Mouse (Mus musculus) cerebellum, adult 9-10 months (tissue): Measurements from ENCODE around the gene Tpd52l2.
"Not testable (repeated sequence)": the region's sequence is repeated elsewhere in the genome, so short reads cannot be mapped to it uniquely, and the experiment has no call there.

Experiments
- DNase-seq: peaks from one replicate; pipeline ENCODE4 v3.0.0; 2022

Gene Tpd52l2

DNA sequence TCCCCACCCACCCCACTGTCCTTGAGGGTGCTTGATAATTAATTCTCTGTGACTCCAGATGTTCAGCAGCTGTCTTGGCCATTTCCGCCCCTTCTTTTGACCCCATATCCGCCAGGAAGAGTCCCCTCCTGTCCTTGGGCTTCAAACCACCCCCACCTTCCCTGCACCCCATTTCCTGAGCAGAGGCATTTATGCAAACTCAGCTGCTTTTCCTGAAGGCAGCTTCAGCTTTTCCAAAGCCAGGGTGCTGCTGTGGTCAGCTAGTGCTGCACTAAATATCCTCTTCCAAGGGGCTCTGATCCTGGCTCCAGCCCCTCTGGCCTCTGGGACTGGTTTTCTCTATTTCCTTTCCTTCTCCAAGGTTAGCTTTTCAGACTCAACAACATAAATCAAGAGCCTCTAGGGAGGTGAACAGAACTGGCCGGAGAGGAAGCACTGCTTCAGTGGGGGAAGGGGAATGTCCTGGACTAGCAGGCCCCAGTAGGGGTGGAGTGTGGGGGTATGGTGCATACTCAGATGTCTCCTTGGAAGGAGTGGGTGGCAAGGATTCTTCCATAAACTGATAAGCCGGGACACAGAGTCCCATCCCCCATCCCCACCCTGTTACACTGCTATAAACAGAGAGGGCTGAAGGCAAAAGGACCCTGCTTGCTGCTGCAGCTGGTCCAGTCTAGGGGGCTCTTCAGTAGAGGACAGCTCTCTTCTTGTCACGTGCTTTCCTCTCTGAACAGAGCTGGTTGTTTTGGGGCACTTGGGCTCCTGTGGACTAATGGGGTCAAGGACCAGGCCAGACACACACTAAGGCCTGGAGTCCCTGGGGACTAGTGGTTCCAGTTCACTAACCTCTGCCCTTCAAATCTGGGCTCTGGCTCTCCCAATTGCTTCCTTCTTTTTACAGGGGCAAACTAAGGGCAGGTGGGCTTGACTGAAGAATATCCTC, 9.3 kb upstream of the Tpd52l2 start:
- DNase-seq = no peak

DNA sequence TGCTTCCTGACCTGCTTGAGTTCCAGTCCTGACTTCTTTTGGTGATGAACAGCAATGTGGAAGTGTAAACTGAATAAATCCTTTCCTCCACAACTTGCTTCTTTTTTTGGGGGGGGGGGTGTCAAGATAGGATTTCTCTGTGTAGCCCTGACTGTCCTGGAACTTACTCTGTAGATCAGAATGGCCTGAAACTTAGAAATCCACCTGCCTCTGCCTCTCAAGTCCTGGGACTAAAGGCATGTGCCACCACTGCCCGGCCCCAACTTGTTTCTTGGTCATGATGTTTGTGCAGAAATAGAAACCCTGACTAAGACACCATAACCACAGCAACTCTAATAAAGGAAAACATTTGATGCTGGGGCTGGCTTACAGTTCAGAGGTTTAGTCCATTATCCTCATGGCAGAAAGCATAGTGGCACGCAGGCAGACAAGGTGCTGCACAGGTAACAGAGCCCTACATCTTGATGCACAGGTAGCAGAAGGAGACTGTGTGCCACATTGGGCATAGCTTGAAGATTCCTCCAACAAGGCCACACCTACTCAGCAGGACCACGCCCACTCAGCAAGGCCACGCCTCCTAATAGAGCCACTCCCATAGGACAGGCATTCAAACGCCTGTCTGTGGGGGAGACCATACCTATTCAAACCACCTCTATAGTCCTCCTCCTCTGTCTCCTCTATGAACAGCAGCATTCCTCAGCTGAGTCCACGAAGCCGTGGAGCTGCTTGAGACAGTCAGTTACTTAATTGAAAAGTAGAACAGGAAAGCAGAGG, 5.3 kb upstream of the Tpd52l2 start:
- DNase-seq = no peak

DNA sequence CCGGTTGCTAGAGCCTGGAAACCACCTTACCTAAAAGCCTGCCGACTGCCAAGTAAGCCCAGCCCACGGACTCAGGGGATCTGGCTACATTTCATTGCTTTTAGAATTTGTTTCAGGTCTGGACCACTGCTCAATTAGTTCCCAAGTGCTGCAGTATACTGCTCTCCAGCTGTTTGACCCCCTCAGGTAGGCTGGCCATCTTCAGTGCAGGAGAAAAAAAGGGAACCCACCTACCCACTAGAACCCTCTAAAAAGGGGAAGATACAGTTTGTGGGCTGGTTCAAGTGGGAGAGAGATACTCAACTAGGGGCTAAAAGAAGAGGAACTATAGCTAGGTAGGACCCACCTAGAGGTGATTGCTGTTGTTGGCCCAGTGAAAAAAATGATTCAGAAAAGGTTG, 4.7 kb upstream of the Tpd52l2 start:
- no peak for DNase-seq

DNA sequence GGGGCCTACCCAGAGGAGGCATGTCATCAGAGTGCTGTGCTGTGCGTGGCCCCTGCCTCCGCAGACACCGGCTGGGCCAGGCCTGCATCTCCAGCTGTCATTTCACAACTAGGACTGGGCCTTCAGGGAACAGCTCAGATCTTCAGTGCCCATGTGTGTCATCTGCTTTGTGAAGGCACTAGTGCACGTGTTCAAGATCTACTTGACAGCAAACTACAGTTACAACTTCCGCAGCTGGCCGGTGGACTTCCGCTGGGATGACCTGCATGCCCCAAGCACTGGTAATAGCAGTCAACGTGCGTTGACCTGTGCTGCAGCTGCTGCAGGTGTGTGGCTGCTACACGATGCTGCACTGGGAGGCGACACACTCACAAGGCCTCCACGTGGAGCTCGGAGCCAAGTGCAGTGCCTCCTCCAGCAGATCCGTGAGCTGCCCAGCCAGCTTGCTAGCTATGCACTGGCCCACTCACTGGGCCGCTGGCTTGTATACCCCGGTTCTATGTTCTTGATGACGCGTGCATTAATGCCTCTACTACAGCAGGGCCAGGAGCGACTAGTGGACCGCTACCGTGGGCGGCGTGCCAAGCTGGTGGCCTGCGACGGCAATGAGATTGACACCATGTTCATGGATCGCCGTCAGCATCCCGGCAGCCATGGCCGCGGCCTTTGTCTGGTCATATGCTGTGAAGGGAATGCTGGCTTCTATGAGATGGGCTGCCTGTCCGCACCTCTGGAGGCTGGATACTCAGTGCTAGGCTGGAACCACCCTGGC, 3.6 kb upstream of the Tpd52l2 start, which contains the start of gene Abhd16b:
Abhd16b (plus strand) TSS at position 51 of the 772 bp plus-strand sequence.
- no peak for DNase-seq

DNA sequence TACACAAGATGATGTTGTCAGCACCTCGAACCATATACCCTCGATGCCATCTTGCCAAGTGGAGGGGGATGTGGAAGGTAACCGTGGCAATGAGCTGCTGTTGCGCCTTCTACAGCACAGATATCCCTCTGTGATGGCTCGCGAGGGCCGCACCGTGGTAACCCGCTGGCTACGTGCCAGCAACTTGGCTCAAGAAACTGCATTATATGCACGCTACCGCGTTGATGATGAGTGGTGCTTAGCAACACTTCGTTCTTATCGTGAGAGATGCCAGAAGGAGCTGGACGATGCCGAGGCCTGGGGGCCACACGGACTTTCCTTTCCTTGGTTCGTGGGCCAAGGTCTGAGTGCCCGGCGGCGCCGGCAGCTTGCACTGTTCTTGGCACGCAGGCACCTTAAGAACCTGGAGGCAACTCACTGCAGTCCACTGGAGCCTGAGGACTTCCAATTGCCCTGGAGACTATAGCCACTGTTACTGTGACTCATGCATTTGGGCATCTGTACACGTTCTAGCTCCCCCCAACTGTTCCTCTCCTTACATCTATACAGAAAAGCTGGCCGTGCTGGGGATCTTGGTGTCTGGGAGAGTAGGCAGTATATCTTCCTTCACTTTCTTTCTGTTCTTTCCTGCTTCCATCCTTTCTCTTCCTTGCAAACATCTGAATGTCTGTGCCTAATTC, 2.5 kb upstream of the Tpd52l2 start:
- no peak for DNase-seq

DNA sequence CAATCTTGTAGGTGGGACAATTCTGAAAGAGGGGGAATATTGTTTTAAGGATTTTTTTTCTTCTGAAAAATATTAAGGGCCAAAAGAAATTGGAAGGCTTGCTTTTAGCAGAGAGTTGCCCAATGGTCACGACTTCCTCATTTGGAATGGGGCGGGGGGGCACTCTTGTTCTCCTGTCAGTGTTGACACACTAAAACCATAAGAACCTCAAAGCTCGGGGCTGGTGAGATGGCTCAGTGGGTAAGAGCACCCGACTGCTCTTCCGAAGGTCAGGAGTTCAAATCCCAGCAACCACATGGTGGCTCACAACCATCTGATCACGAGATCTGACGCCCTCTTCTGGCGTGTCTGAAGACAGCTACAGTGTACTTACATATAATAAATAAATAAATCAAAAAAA, 1.1 kb upstream of the Tpd52l2 start:
- DNase-seq = not testable (repeated sequence)

DNA sequence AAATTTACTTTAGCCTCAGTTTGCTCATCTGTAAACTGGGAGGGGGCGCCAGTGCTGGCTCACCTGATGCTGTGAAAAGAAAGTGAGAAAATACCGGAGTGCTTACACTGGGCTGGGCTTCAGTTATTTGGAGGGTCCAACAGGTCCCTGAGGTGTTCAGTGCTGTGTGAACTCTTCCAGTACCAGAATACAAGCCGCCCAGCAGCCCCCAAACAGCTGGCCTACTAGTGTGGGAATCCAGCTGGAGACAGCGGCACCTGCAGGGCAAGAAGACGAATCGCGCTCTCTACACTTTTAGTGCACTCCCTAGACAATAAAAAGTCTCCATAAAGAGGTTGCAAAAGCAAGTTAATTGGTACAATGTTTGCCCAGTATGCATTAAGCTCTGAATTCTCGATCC, 661 bp upstream of the Tpd52l2 start:
- peak; percentile 67 for DNase-seq

DNA sequence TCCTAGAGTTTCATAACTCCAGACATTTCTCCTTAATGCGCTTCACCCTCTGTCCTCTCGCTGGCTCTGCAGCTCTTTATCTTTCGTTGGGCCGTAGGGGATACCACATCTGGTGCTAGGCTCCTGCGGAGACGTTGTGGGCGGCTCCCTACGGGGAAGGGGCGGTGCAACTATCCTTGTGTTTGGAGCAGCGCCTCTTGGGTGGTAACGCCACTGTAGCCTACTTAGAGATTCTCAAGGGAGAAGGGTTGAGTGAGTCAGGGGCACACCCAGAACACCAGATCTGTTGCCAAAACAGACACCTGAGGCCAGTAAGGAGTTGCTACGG, 570 bp downstream of the Tpd52l2 start:
- DNase-seq = no peak

DNA sequence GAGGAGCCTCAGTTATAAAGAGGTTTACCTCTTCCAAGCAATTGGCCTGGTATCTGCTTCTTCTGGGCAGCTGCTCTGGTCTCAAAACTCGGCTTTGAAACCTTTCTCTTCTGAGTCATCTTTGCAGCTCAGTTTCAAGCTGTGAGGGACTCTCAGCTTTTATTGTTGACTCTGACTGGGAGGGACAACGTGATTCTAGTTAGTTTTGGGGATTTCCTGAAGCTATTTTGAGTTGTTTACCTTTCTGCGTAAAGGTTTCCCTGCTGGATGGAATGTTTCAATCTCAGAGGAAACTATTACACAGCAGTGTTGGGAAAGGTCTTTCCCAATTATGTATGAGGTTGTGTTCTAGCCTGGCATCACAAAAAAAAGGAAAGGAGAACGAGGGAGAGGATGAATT, 1.7 kb downstream of the Tpd52l2 start:
- no peak for DNase-seq

DNA sequence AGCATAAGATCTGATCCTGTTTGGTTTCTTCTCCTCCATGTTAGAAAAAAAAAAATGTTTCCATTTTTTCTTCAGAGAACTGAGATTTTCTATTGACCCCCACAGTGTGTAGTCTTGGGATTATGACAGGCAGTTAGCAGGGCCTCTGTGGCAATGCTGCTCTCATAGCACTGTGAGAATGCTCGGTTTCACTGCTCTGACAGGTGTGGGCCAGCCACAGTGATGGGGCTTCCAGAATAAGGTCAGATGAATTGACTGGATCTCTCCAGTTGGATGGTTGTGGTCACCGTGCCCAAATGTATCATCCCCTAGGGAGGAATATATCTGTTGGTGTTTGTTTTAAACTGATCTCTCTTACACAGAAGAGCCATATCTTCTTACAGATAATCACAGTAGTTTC, 12.2 kb downstream of the Tpd52l2 start:
- DNase-seq = no peak

DNA sequence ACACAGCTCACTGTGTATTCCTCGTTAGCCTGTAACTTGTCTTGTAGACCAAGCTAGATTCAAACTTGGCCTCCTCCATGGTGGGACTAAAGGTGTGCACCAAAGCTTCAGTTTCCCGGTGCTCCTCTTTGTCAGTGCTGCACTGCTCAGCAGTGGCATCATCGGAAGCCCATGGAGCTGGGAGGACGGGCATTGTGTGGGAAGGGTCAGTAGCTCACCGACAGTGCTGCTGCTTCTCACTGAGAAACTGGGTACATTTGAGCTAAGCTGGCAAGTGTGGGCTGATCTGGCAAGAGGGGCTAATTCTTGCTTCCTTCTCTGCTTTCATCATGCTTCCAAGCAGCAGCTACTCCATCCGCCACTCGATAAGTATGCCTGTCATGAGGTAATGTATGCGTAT, 14.3 kb downstream of the Tpd52l2 start:
- no peak for DNase-seq

DNA sequence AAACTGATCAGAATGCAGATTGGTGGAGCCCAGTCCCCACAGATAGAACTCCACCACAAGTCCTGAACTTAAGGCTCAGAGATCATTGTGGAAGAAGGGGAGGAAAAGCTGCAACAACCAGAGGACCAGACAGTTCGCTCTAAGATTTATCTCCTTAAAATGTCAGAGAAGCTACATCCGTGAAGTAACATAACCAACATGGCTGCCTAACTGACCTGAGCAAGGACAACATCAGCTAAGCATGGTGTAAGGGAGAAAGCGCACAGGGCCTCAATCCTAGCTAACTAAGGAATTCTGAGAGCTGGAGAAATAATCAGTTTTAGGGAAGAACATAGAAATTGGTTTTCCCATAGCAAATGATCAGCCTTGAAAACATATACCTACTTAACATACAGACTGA, 22.3 kb downstream of the Tpd52l2 start:
- no peak for DNase-seq

DNA sequence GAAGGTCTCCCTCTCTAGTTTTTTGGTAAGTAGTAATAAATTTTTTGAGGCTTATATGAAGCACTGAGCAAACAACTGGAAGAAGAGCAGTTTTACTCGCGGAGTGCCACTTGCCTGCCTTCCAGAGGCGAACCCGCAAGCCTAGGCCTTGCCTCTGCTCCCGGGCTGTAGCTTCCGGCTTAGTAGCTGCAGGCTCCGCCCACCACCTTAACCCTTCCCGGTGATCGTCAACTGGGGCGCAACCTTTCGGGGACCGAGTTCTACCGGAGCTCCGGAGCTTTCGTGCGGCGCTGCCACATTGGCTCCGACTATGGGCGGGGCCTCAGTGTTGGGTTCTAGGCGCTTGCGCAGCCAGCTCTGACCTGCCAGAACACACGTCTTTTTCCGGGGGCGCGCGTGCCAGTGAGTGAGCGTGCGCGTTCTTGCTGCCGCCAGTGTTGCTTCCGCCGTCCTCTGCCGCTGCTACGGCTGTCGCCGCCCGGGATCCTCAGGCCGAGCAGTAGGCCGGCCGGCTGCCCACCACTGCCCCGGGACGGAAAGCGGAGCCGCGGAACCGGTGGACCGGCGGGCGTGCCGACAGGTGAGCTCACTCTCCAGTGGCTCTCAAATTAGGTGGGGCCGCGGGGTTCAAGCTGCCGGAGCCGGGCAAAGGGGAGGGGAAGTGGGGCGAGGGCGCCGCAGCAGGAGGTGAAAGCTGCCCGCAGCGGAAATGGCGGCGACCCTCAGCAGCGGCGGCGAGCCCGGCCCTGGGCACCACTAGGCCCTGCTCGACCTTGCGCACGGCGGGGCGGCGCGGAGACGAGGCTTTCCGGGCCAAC, 23.4 kb downstream of the Tpd52l2 start, which contains the start of gene Dnajc5:
Dnajc5 (plus strand) TSS at position 368 of the 818 bp plus-strand sequence.
- peak; percentile 98 for DNase-seq

DNA sequence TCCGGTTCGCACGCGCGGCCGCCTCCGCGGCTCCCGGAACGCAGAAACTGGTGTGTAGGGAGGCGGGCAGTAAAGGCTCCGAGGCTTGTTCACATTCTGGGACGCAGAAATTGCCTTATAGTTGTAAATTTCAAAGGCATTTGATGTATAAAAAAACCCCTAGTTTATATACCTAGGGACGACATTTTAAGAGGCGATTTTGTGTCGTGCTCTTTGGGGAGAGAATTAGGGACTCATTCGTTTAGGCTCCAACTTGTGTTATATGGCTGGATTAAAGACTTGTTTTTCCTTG, 23.9 kb downstream of the Tpd52l2 start:
- DNase-seq = no peak

DNA sequence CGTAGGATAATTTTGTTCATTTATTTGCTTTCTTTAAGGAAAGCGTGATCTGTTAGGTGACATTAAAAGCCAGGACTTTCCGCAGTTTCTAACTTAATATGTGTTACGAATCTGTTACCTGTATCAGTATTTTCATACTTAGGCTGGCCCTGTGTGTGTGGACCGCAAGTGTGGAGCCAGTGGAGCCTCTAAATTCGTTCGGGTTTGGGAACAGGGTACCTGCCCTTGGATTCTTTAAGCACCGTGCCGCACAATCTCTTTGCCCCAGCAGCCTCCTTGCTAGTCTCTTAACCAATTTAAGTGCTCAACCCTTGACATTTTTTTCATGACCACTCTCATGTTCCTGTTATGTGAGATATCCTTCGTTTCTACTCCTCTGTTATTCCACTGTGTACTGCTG, 24.5 kb downstream of the Tpd52l2 start:
- DNase-seq = no peak

DNA sequence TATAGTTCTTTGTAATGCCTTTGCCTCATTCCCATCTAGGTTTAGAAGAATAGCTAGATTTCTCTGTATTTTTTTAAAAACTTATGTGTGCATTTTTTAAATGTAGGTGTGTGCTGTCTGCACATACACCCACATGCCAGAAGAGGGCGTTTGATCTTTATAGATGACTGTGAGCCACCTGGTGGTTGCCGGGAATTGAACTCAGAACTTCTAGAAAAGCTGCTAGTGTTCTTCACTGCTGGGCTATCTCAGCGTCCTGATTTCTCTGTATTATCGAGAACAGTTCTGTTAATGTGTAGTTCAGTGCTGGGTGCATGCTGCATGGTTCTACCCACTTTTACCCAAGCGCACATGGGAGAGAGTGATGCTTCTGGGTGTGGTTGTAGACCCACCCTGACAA, 25.9 kb downstream of the Tpd52l2 start:
- peak; percentile 59 for DNase-seq

DNA sequence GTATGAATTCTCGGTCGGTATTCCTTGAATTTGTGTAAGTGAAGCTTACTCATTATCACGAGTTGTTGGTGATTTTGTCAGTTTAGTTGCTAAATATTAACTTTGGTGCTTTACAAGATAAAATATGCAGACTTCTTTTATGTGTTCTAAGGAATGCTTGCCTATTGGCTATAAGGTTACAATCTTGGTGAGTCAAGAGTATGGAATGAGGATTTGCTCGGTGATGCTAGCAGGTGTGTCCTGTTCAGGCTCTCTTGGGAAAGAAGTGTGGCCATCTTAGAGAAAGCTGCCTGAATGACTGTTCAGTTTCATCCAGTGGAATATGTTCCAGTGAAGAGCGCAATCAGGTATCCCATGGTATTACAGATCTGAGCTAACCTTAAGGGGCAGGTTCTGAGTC, 28.6 kb downstream of the Tpd52l2 start:
- no peak for DNase-seq

DNA sequence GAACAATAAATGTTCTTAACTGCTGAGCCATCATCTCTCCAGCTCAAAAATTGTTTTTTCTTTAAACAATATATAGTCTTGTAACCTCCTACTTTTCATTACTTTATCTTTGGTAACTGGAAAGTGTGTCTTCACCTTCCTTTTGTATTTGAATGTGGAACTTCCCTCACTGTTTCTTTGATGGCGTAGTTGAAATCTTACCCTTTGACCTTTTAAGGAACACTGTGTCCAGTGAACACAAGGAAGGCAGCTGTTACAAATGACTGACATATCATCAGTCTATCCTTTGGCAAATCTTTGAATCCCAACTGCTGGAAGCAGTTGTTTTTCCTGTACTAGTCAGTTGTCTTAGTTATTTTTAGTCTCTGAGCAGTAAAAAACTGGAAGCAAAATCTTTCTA, 32.1 kb downstream of the Tpd52l2 start:
- DNase-seq = no peak

DNA sequence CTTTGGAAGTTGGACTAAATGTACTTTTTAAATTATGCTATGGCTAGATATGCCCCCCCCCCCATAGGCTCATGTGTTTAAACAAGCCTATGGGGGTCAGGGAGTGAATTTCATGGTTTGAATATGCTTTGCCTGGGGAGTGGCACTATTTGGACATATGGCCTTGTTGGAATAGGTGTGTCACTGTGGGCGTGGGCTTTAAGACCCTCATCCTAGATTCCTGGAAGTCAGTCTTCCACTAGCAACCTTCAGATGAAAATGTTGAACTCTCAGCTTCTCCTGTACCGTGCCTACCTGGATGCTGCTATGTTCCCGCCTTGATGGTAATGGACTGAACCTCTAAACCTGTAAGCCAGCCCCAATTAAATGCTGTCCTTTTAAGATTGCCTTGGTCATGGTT, 35.6 kb downstream of the Tpd52l2 start:
- DNase-seq = no peak

DNA sequence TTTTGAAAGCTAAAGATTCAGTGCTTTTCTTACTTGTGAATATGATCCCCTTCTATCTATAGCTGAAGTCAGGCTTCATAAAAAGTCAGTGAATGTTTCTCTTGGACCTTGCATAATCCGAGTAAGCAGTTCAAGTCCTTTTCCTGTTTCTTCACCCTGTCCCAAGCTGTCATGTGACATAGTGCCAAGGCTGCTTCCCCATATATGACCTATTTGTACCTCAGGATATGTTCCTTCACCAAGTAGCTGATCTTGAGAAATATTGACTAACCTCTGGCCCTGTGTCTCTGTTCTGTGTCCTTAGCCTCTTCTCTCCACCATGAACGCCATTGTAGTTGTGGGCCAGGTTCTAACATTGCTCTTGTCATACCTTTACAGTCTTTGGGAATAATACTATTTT, 39.5 kb downstream of the Tpd52l2 start:
- no peak for DNase-seq

DNA sequence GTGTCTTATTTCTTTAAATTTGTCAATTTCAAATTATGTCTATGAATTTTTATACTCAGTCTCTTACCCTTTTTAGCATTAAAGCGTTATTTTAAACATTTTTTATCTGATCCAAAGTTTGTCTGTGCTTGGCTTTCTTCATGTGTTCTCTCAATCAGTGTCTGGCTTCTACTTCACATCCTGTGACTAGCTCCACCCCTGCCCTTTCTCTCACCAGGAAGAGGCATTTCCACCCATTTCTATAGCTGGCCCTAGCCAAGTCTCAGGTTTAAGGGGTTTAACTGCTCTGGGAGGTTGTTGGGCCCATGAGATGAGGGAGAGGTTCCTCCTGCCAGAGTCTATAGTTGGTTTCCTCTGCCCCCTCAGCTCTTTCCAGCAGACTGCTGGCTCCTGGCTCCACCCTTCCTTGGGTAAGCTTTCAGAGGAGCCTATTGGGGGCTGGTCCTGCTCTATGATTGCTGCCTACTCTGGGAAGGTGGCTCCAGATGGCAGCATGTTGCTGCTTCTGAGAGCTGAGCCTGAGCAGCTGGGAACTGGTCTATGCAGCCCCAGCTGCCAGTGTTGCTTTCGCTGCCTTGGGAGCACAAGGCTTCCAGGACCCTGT, 40.6 kb downstream of the Tpd52l2 start:
- no peak for DNase-seq
